Mouse (Mus musculus) testis, adult 2 months (tissue): ENCODE measurements at regions not wholly inside any gene's neighbourhood (a gene's known extent, or its start where the extent isn't known, plus 50 kb on each side); places are given as distances from the start of the nearest gene placed in this dataset.

Experiments used
- H3K27ac ChIP-seq: fragments of 200-500 bp; 2 replicates; pipeline ENCODE4 v1.5.1; 2012; ENCODE audit warnings: low read depth, low read length; ENCODE audit not compliant: control insufficient read depth, insufficient read depth
- H3K27me3 ChIP-seq: fragments of 200-500 bp; 2 replicates; pipeline ENCODE4 v1.6.1; 2012; ENCODE audit warnings: mild to moderate bottlenecking, low read length, moderate library complexity; ENCODE audit not compliant: control insufficient read depth, insufficient read depth
- H3K36me3 ChIP-seq: fragments of 200-500 bp; 2 replicates; pipeline ENCODE4 v1.6.1; 2012; ENCODE audit warnings: mild to moderate bottlenecking, low read length; ENCODE audit not compliant: control insufficient read depth, insufficient read depth
- H3K4me1 ChIP-seq: fragments of 200-500 bp; 2 replicates; pipeline ENCODE4 v1.6.1; 2012; ENCODE audit warnings: low read length; ENCODE audit not compliant: control insufficient read depth, insufficient read depth
- H3K4me3 ChIP-seq: fragments of 200-500 bp; 2 replicates; pipeline ENCODE4 v1.5.1; 2012; ENCODE audit warnings: low read depth, mild to moderate bottlenecking, low read length, moderate library complexity, mixed read lengths; ENCODE audit not compliant: control insufficient read depth
- CTCF ChIP-seq: fragments of 200-500 bp; IDR thresholded peaks from 2 replicates; pipeline ENCODE4 v1.5.1; 2012; ENCODE audit warnings: low read depth, mild to moderate bottlenecking, inconsistent platforms, low read length, moderate library complexity; ENCODE audit not compliant: control insufficient read depth, insufficient read depth, insufficient replicate concordance
- POLR2A ChIP-seq: fragments of 200-500 bp; IDR thresholded peaks from 2 replicates; pipeline ENCODE4 v1.6.1; 2012; ENCODE audit warnings: low read depth, mild to moderate bottlenecking, inconsistent platforms, low read length, moderate library complexity; ENCODE audit not compliant: control insufficient read depth

- Histone ChIP-seq H3K27ac (no peak overlapping the region), H3K4me1 (peaks cover 6% of the 10 kb centered on the region), H3K4me3 (no peak overlapping the region), H3K27me3 (no peaks in the 10 kb centered on the region), H3K36me3 (no peaks in the 10 kb centered on the region)
- TF ChIP-seq CTCF (no peak), POLR2A (no peak)
Observed at GRCm38 (mm10) chr4:53212541-53212940, 52.8 kb upstream of the Abca1 start.

- H3K27ac ChIP-seq: no peak overlapping the region
- TF ChIP-seq CTCF (no peak), POLR2A (no peak)
- no peaks in the 10 kb centered on the region for H3K4me1 ChIP-seq
- H3K4me3 ChIP-seq: no peak overlapping the region
- no peaks in the 10 kb centered on the region for H3K36me3 ChIP-seq
- no peaks in the 10 kb centered on the region for H3K27me3 ChIP-seq
Observed at GRCm38 (mm10) chr4:53210685-53211084, 51.0 kb upstream of the Abca1 start.
